Mouse (Mus musculus): ENCODE measurements around the gene Pde7b. TPM values are rescaled to one million over a fixed set of nuclear protein-coding genes. Genes with fewer than 3 reads are reported as not detected.

Pde7b gene
- polyA plus RNA-seq, 1 experiment from 2014 or later: 14.4 TPM

GRCm38 (mm10) chr10:20402941-20403340 is 321.9 kb downstream of the Pde7b start:
- Histone ChIP-seq H3K9ac (no peak overlapping the region), H3K4me1 (peaks cover 4% of the 10 kb centered on the region; the same call in 1 of the 2 replicates), H3K4me2 (replicated peaks) (no peak overlapping the region), H3K27me3 (no peaks in the 10 kb centered on the region), H3K9me3 (no peaks in the 10 kb centered on the region), H3K4me3 (no peak overlapping the region), H3K27ac (no peak overlapping the region), H3K36me3 (no peaks in the 10 kb centered on the region; the same call in 1 of the 2 replicates)
- WGBS: 91% methylated on average over 5 of the region's 5 CpGs
- no peak for ATAC-seq (ENCODE audit: insufficient number of reproducible peaks, insufficient read depth, low FRiP score, low TSS enrichment)

DNA sequence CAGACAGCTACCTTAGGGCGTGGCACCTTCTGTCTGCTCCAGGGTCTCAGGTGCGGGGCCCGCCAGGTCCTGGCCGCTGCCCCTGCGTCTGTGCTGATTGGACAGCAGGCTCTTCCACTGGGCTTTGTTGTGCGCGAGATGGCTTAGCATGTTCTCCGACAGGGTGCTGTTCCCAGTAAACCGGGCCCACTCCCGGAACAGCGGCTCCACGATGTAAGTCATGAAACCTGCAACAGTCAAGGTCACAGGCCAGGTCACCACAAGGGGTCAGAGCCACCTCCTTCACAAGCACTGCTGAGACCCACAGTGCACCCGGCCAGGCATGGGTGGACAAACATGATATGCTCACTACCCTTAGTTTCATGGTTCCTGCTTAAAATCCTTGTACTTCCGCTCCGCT is 324.5 kb downstream of the Pde7b start:
- no peak for ATAC-seq (ENCODE audit: insufficient number of reproducible peaks, insufficient read depth, low FRiP score, low TSS enrichment)
- no peaks in the 10 kb centered on the region for H3K27me3 ChIP-seq
- no peaks in the 10 kb centered on the region; the same call in 1 of the 2 replicates for H3K36me3 ChIP-seq
- H3K4me2 ChIP-seq (replicated peaks): no peak overlapping the region
- H3K9ac ChIP-seq: no peak overlapping the region
- no peaks in the 10 kb centered on the region for H3K9me3 ChIP-seq
- no peak overlapping the region for H3K27ac ChIP-seq
- H3K4me3 ChIP-seq: no peak overlapping the region
- WGBS: 71% methylated on average over 15 of the region's 15 CpGs
- peaks cover 4% of the 10 kb centered on the region; the same call in 1 of the 2 replicates for H3K4me1 ChIP-seq

- Histone ChIP-seq H3K4me3 (no peak overlapping the region), H3K27ac (no peak overlapping the region), H3K9me3 (no peaks in the 10 kb centered on the region), H3K4me2 (replicated peaks) (no peak overlapping the region), H3K27me3 (no peaks in the 10 kb centered on the region), H3K4me1 (peaks cover 4% of the 10 kb centered on the region; the same call in 1 of the 2 replicates), H3K9ac (no peak overlapping the region), H3K36me3 (no peaks in the 10 kb centered on the region; the same call in 1 of the 2 replicates)
- no peak for ATAC-seq (ENCODE audit: insufficient number of reproducible peaks, insufficient read depth, low FRiP score, low TSS enrichment)
- WGBS: 71% methylated on average over 12 of the region's 12 CpGs
Measured at GRCm38 (mm10) chr10:20398641-20399390, 326.1 kb downstream of the Pde7b start.

DNA sequence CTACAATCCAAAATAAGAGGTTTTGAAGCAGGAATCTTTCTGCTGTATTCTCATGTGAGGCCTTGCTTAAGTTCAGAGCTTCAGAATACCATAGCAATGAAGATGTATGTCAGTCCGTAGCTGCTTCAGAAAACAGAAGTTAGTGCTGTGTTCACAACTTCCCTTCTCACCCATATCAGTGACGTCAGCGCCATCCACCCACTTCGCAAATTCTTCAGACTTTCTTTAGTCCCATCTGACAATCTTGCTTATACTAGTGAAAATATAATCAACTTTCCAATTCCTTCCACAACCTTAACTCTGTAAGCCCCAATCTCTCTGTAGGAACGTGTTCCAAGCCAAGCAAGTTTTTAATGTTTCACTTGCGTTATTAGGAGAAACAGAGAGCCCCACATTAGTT is 326.7 kb downstream of the Pde7b start:
- ATAC-seq (ENCODE audit: insufficient number of reproducible peaks, insufficient read depth, low FRiP score, low TSS enrichment): no peak
- H3K4me2 ChIP-seq (replicated peaks): no peak overlapping the region
- 85% methylated on average over 6 of the region's 6 CpGs for WGBS

GRCm38 (mm10) chr10:20395778-20396177 is 329.1 kb downstream of the Pde7b start:
- Histone ChIP-seq H3K9me3 (no peaks in the 10 kb centered on the region), H3K4me2 (replicated peaks) (no peak overlapping the region), H3K9ac (no peak overlapping the region), H3K27me3 (no peaks in the 10 kb centered on the region), H3K27ac (no peak overlapping the region), H3K4me1 (peaks cover 4% of the 10 kb centered on the region; the same call in 1 of the 2 replicates), H3K36me3 (no peaks in the 10 kb centered on the region; the same call in 1 of the 2 replicates), H3K4me3 (no peak overlapping the region)
- 96% methylated on average over 3 of the region's 3 CpGs for WGBS
- ATAC-seq (ENCODE audit: insufficient number of reproducible peaks, insufficient read depth, low FRiP score, low TSS enrichment): no peak

More for the DNA sequence above, 326.7 kb downstream of the Pde7b start:
- no peak overlapping the region for H3K27ac ChIP-seq
- H3K36me3 ChIP-seq: no peaks in the 10 kb centered on the region; the same call in 1 of the 2 replicates
- H3K9me3 ChIP-seq: no peaks in the 10 kb centered on the region
- H3K4me1 ChIP-seq: peaks cover 4% of the 10 kb centered on the region; the same call in 1 of the 2 replicates
- H3K27me3 ChIP-seq: no peaks in the 10 kb centered on the region
- H3K4me3 ChIP-seq: no peak overlapping the region
- H3K9ac ChIP-seq: no peak overlapping the region

- Histone ChIP-seq H3K36me3 (no peaks in the 10 kb centered on the region), H3K9ac (no peak overlapping the region), H3K27ac (no peak overlapping the region), H3K4me1 (peaks cover 4% of the 10 kb centered on the region; the same call in 1 of the 2 replicates), H3K27me3 (no peaks in the 10 kb centered on the region), H3K9me3 (no peaks in the 10 kb centered on the region), H3K4me2 (replicated peaks) (no peak overlapping the region), H3K4me3 (no peak overlapping the region)
- ATAC-seq (ENCODE audit: insufficient number of reproducible peaks, insufficient read depth, low FRiP score, low TSS enrichment): no peak
- WGBS: 59% methylated on average over 5 of the region's 5 CpGs
Measured at GRCm38 (mm10) chr10:20394815-20395214, 330.1 kb downstream of the Pde7b start.

GRCm38 (mm10) chr10:20390568-20390967 is 334.3 kb downstream of the Pde7b start:
- WGBS: 59% methylated on average over 3 of the region's 3 CpGs
- Histone ChIP-seq H3K27me3 (no peaks in the 10 kb centered on the region), H3K27ac (no peak overlapping the region), H3K9me3 (no peaks in the 10 kb centered on the region), H3K4me1 (no peaks in the 10 kb centered on the region), H3K9ac (no peak overlapping the region), H3K4me2 (replicated peaks) (no peak overlapping the region), H3K36me3 (no peaks in the 10 kb centered on the region), H3K4me3 (no peak overlapping the region)
- ATAC-seq (ENCODE audit: insufficient number of reproducible peaks, insufficient read depth, low FRiP score, low TSS enrichment): no peak

DNA sequence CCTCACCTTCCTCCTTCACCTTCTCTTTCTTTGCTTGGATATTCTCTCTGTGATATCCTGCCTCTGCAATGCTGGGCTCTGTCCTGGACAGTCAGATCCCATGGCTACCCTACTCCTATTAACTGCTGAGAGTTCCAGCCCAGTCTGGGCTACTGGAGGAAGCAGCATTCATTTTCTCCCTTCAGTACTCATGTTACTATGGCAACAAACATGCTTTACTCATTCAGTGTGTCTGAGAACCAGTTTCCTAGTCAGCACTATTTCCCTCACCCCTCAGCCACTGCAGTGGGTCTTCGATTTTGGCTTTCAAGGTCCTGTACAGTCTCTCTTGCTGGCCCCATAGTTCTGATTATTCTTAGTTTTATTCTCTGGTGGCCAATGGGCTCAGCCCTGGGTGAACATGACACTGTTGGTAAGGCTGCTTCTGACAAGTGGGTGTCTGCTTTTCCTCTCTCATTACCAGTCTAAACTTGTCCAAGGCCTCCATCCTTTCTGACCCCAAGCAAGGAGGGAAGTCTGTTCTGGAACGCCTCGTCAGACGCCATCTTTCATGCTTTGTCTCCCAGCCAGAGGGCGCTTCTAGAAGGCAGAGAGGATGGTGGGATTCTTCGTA is 342.0 kb downstream of the Pde7b start:
- WGBS: 71% methylated on average over 6 of the region's 6 CpGs
- H3K27ac ChIP-seq: no peak overlapping the region
- no peaks in the 10 kb centered on the region for H3K9me3 ChIP-seq
- no peak for ATAC-seq (ENCODE audit: insufficient number of reproducible peaks, insufficient read depth, low FRiP score, low TSS enrichment)
- no peak overlapping the region for H3K9ac ChIP-seq
- no peaks in the 10 kb centered on the region for H3K27me3 ChIP-seq
- H3K4me3 ChIP-seq: no peak overlapping the region
- no peak overlapping the region for H3K4me2 ChIP-seq (replicated peaks)
- H3K36me3 ChIP-seq: no peaks in the 10 kb centered on the region
- H3K4me1 ChIP-seq: no peaks in the 10 kb centered on the region

DNA sequence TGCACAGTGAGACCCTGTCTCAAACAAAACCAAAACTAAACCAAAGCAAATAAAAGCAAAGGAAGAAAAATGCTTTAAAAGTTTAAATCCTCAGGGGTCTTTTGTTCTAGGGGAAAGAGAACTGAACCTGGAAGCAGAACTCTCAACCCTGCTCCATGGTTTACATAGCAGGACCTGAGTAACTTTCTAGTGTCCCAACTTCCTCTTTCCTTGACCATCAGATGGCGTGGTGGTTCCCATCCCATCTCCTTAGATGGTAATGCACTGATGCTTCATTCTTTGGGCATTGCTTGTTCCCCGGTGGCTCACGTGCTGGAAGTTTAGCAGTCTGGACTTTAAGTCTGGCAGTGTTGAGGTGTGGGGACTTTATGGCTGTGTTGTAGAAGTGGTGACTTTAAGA is 343.5 kb downstream of the Pde7b start:
- Histone ChIP-seq H3K27me3 (no peaks in the 10 kb centered on the region), H3K9me3 (no peaks in the 10 kb centered on the region), H3K4me1 (no peaks in the 10 kb centered on the region), H3K4me3 (no peak overlapping the region), H3K36me3 (no peaks in the 10 kb centered on the region), H3K9ac (no peak overlapping the region), H3K4me2 (replicated peaks) (no peak overlapping the region), H3K27ac (no peak overlapping the region)
- ATAC-seq (ENCODE audit: insufficient number of reproducible peaks, insufficient read depth, low FRiP score, low TSS enrichment): no peak
- 78% methylated on average over 3 of the region's 3 CpGs for WGBS

GRCm38 (mm10) chr10:20380798-20381197 is 344.1 kb downstream of the Pde7b start:
- H3K9ac ChIP-seq: no peak overlapping the region
- ATAC-seq (ENCODE audit: insufficient number of reproducible peaks, insufficient read depth, low FRiP score, low TSS enrichment): no peak
- H3K36me3 ChIP-seq: no peaks in the 10 kb centered on the region
- no peaks in the 10 kb centered on the region for H3K27me3 ChIP-seq
- no peak overlapping the region for H3K27ac ChIP-seq
- no peaks in the 10 kb centered on the region for H3K4me1 ChIP-seq
- H3K4me2 ChIP-seq (replicated peaks): no peak overlapping the region
- H3K9me3 ChIP-seq: no peaks in the 10 kb centered on the region
- WGBS: 85% methylated on average over 3 of the region's 3 CpGs
- no peak overlapping the region for H3K4me3 ChIP-seq

DNA sequence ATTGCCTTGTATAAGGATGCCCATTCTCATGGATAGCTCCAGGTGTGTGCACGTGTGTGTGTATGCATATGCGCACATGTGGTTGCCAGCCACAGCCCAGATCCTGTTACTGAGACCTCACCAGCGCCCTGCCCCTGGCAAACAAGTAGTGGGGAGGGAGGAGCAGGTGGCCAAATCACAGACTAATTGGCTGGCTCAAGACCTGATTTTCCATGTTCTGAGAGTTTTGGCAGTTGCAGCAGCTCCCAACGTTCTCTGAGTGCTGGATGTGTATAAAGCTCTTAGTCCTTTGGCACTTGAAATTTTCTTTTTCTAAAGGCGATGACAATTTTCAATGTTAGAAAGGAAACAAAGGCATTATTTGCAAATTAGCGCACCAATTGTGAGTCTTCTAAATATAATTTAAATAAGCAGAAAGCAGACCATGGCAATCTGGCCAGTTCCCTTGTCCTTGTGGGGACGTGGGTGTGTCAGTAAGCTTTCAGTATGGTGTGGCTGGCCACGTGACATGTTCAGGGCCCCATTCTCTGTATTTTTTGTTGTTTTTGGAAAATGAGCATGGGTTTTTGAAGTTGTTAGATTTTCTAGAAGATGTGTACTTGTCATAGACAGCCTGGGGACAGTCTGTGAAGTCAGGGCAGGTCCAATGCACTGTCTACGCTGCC is 345.7 kb downstream of the Pde7b start:
- no peak overlapping the region for H3K4me2 ChIP-seq (replicated peaks)
- H3K27ac ChIP-seq: no peak overlapping the region
- H3K9ac ChIP-seq: no peak overlapping the region
- no peak for ATAC-seq (ENCODE audit: insufficient number of reproducible peaks, insufficient read depth, low FRiP score, low TSS enrichment)
- H3K4me3 ChIP-seq: no peak overlapping the region
- H3K36me3 ChIP-seq: no peaks in the 10 kb centered on the region
- H3K4me1 ChIP-seq: no peaks in the 10 kb centered on the region
- no peaks in the 10 kb centered on the region for H3K9me3 ChIP-seq
- H3K27me3 ChIP-seq: no peaks in the 10 kb centered on the region
- WGBS: 78% methylated on average over 9 of the region's 9 CpGs

- ATAC-seq (ENCODE audit: insufficient number of reproducible peaks, insufficient read depth, low FRiP score, low TSS enrichment): no peak
- Histone ChIP-seq H3K27ac (no peak overlapping the region), H3K9ac (no peak overlapping the region), H3K4me2 (replicated peaks) (no peak overlapping the region), H3K4me1 (no peaks in the 10 kb centered on the region), H3K9me3 (no peaks in the 10 kb centered on the region), H3K4me3 (no peak overlapping the region), H3K36me3 (no peaks in the 10 kb centered on the region), H3K27me3 (no peaks in the 10 kb centered on the region)
- WGBS: 84% methylated on average over 9 of the region's 9 CpGs
Measured at GRCm38 (mm10) chr10:20377621-20378020, 347.3 kb downstream of the Pde7b start.
